Mouse (Mus musculus): ENCODE results near the gene Hspa12a. TPM values are rescaled to one million over a fixed set of nuclear protein-coding genes. Genes with fewer than 3 reads are reported as not detected.

The Hspa12a gene
- polyA plus RNA-seq, 1 experiment from 2014 or later: 6.0 TPM

DNA sequence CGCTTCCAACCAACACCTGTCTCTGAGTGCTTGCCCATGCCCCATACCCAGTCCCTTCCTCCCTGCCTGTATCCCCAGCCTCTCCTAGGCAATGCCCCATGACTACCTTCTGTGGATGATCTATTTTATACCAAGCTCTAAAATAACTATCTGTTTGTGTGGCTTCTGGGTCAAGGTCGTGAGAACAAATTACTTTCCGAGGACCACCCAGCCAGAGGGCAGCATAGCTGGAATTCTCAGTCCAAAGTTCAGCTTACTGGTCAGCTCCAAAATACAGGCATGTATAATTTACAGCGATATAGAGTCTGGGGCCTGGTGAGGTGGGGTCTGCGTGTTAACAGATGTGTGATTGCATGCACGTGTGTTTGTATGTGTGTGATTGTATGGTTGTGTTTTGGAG, 71.6 kb downstream of the Hspa12a start:
- Histone ChIP-seq H3K27me3 (ENCODE audit: control insufficient read depth, insufficient read depth, low read length) (no peaks in the 10 kb centered on the region), H3K9ac (ENCODE audit: low read length) (no peak overlapping the region), H3K4me2 (ENCODE audit: low read depth, low read length) (no peak overlapping the region), H3K27ac (ENCODE audit: low read length) (no peak overlapping the region), H3K9me3 (replicated peaks; ENCODE audit: control insufficient read depth, low read length) (0 out of 2 replicates have a peak, but pooled peaks cover 3% of the 10 kb centered on the region), H3K36me3 (ENCODE audit: control insufficient read depth, insufficient read depth, low read length) (no peaks in the 10 kb centered on the region), H3K4me3 (replicated peaks; ENCODE audit: low read length) (no peak overlapping the region), H3K4me1 (ENCODE audit: control insufficient read depth, insufficient read depth, low read length) (no peaks in the 10 kb centered on the region)
- ATAC-seq (ENCODE audit: insufficient read depth, low FRiP score): no peak
- WGBS: 55% methylated on average over 6 of the region's 6 CpGs

DNA sequence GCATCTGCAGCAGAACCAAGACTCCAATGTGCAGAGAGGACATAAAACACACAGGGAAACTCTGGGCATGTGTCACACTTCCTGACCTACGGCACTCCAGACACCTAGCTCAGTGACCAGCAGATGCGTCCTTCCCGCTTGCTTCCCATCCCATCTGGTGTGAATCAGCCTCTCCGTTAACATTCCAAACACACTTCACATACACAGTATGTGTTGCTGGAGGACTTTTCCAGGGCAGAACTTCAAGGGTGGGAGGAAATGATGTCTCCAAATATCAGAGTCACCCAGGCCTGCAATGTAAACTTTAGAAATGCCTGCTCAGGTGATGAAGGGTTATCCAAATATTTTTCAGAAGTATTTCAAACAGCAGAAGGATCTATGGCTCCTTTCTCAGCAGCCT, 76.8 kb downstream of the Hspa12a start:
- H3K27ac ChIP-seq (ENCODE audit: low read length): no peak overlapping the region
- H3K36me3 ChIP-seq (ENCODE audit: control insufficient read depth, insufficient read depth, low read length): no peaks in the 10 kb centered on the region
- H3K4me1 ChIP-seq (ENCODE audit: control insufficient read depth, insufficient read depth, low read length): 0 out of 2 replicates have a peak, but pooled peaks cover 3% of the 10 kb centered on the region
- no peak overlapping the region for H3K4me2 ChIP-seq (ENCODE audit: low read depth, low read length)
- H3K9me3 ChIP-seq (replicated peaks; ENCODE audit: control insufficient read depth, low read length): 0 out of 2 replicates have a peak, but pooled peaks cover 3% of the 10 kb centered on the region
- H3K27me3 ChIP-seq (ENCODE audit: control insufficient read depth, insufficient read depth, low read length): no peaks in the 10 kb centered on the region
- ATAC-seq (ENCODE audit: insufficient read depth, low FRiP score): 0 out of 2 replicates have a peak, but pooled peaks have one; percentile 21
- H3K4me3 ChIP-seq (replicated peaks; ENCODE audit: low read length): no peak overlapping the region
- no peak overlapping the region for H3K9ac ChIP-seq (ENCODE audit: low read length)
- 36% methylated on average over 4 of the region's 4 CpGs for whole genome bisulfite sequencing

GRCm38 (mm10) chr19:58865224-58865623, 78.2 kb downstream of the Hspa12a start:
- WGBS: 52% methylated on average over 5 of the region's 5 CpGs
- Histone ChIP-seq H3K9ac (ENCODE audit: low read length) (no peak overlapping the region), H3K4me1 (ENCODE audit: control insufficient read depth, insufficient read depth, low read length) (peaks cover 4% of the 10 kb centered on the region; the same call in 1 of the 2 replicates), H3K9me3 (replicated peaks; ENCODE audit: control insufficient read depth, low read length) (0 out of 2 replicates have a peak, but pooled peaks cover 3% of the 10 kb centered on the region), H3K27me3 (ENCODE audit: control insufficient read depth, insufficient read depth, low read length) (no peaks in the 10 kb centered on the region), H3K36me3 (ENCODE audit: control insufficient read depth, insufficient read depth, low read length) (no peaks in the 10 kb centered on the region), H3K4me3 (replicated peaks; ENCODE audit: low read length) (no peak overlapping the region), H3K4me2 (ENCODE audit: low read depth, low read length) (no peak overlapping the region), H3K27ac (ENCODE audit: low read length) (no peak overlapping the region)
- no peak for ATAC-seq (ENCODE audit: insufficient read depth, low FRiP score)

DNA sequence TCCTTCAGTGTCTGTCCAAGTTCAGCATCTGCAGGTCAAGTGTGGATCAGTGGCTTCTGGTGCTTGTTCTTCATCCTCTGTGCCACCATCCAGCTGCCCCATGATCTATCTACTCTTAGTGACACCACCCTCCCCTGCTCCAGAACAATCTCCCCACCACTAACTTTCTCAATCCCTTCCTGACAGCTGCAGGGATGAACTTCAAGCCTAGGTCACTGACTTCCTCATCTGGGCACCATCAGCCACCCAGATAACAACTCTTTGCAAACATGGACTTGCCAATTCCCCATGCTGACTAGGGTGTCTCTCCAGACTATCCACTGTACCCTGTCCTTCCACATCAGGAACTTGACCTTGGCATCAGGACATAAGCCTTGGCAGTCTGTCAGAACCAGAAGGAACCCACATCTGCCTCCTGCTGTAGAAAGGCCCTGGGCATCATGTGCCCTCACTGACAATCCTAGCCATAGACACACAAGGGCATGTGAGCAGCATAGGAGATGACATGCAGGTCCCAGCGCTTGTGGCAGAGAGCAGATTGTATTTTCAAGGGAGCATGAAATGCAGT, 79.4 kb downstream of the Hspa12a start:
- H3K27ac ChIP-seq (ENCODE audit: low read length): no peak overlapping the region
- peaks cover 14% of the 10 kb centered on the region for H3K4me1 ChIP-seq (ENCODE audit: control insufficient read depth, insufficient read depth, low read length)
- no peak overlapping the region for H3K4me3 ChIP-seq (replicated peaks; ENCODE audit: low read length)
- no peaks in the 10 kb centered on the region for H3K27me3 ChIP-seq (ENCODE audit: control insufficient read depth, insufficient read depth, low read length)
- no peak overlapping the region for H3K4me2 ChIP-seq (ENCODE audit: low read depth, low read length)
- H3K9ac ChIP-seq (ENCODE audit: low read length): no peak overlapping the region
- H3K36me3 ChIP-seq (ENCODE audit: control insufficient read depth, insufficient read depth, low read length): no peaks in the 10 kb centered on the region
- ATAC-seq (ENCODE audit: insufficient read depth, low FRiP score): no peak
- 93% methylated on average over 1 of the region's 1 CpGs for WGBS
- H3K9me3 ChIP-seq (replicated peaks; ENCODE audit: control insufficient read depth, low read length): 0 out of 2 replicates have a peak, but pooled peaks cover 3% of the 10 kb centered on the region

DNA sequence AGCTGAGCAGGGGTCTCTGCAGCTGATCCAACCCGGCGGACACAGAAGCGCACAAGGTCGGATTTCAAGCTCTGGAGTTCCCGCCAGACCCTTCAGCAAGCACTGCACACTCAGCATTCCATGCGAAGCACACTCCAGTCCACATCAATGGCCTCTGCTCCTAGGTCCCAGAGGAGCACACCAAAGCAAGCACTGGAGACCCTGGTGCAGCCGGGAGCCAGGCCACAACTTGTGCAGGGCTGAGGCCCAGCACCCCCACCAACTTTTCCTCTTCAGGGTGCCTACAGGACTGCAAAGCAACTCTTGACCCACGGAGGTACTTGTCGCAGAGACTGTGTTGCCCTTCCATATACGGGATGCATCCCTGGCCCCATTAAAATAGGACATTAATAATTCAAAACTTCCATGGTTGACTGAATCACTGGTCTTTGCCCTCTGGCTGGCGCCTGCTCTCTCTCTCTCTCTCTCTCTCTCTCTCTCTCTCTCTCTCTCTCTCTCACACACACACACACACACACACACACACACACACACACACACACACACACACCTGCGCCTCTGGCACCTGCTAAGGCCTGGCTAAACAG, 82.2 kb downstream of the Hspa12a start:
- ATAC-seq (ENCODE audit: insufficient read depth, low FRiP score): no peak
- Histone ChIP-seq H3K9ac (ENCODE audit: low read length) (0 out of 2 replicates have a peak overlapping the region, but pooled peaks have one; percentile 70), H3K27ac (ENCODE audit: low read length) (no peak overlapping the region), H3K4me1 (ENCODE audit: control insufficient read depth, insufficient read depth, low read length) (peaks cover 12% of the 10 kb centered on the region), H3K4me2 (ENCODE audit: low read depth, low read length) (peak overlapping the region; percentile 96), H3K36me3 (ENCODE audit: control insufficient read depth, insufficient read depth, low read length) (no peaks in the 10 kb centered on the region), H3K4me3 (replicated peaks; ENCODE audit: low read length) (peak overlapping the region; percentile 67), H3K27me3 (ENCODE audit: control insufficient read depth, insufficient read depth, low read length) (no peaks in the 10 kb centered on the region), H3K9me3 (replicated peaks; ENCODE audit: control insufficient read depth, low read length) (no peaks in the 10 kb centered on the region)
- 20% methylated on average over 12 of the region's 12 CpGs for WGBS

DNA sequence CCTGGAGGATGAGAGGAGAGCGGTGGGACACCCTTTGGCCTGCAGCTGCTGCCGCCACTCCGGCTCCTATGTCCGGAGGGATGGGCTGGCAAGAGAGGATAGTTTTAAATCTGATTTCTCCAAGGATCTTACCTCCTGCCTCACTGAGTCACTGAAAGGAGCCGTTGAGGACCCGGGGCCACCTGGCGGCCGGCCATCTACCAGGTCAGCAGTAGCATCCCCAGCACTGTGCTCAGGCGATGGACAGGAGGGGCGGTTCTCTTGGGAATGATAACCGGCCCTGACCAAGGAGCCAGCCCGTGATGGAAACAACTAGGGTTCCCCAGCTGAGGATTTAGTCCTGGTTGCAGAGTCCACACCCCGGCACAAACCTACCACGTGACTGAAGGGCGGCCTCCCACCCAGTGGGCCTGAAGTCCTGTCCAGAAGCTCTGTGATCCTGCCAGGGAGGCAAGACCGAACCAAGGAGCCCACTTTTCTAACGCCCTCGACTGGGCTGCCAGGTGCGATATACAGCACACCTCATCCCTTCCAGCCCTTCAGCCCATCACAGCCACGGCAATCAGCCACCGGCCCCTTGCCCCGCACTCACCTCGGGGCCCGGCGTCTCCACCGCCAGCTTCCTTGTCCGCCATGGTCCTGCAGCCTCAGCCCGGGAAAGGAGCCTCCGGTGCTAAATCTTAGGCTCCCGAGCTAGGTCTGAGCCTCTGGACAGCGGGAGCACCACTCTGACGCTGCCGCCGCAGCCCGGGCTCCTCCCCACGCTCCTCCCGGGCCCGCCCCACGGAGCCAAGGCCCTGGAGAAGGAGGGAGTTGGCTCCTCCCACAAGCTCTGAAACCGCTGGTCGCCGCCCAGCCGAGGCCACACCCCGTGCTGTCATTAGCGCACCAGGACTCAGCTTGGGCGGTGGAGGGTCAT, 82.9 kb downstream of the Hspa12a start:
- peak; percentile 93 for ATAC-seq (ENCODE audit: insufficient read depth, low FRiP score)
- Histone ChIP-seq H3K9ac (ENCODE audit: low read length) (peak overlapping the region; percentile 70), H3K27me3 (ENCODE audit: control insufficient read depth, insufficient read depth, low read length) (no peaks in the 10 kb centered on the region), H3K4me1 (ENCODE audit: control insufficient read depth, insufficient read depth, low read length) (peaks cover 12% of the 10 kb centered on the region), H3K36me3 (ENCODE audit: control insufficient read depth, insufficient read depth, low read length) (no peaks in the 10 kb centered on the region), H3K4me2 (ENCODE audit: low read depth, low read length) (peak overlapping the region; percentile 96), H3K9me3 (replicated peaks; ENCODE audit: control insufficient read depth, low read length) (no peaks in the 10 kb centered on the region), H3K27ac (ENCODE audit: low read length) (no peak overlapping the region), H3K4me3 (replicated peaks; ENCODE audit: low read length) (peak overlapping the region; percentile 67)
- WGBS: 1% methylated on average over 46 of the region's 46 CpGs

DNA sequence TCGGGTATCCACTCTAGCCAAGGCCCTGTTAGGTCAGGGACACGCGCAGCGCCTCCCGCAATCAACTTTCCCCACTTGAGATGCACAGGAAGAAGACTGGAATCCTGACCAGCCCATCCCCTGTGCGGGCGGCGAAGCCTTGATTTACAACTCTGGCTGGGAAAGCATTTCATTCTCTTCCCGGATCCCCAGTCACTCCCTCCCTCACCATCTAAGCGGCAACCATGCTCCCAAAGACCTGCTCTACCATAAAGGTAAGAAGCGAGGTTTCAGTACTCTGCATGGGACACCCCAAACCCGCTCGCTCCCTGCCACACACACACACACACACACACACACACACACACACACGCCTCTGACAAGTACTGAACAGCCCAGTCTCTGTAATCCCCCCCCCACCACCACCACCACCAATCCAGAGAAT, 83.6 kb downstream of the Hspa12a start:
- Histone ChIP-seq H3K27me3 (ENCODE audit: control insufficient read depth, insufficient read depth, low read length) (no peaks in the 10 kb centered on the region), H3K9me3 (replicated peaks; ENCODE audit: control insufficient read depth, low read length) (no peaks in the 10 kb centered on the region), H3K4me3 (replicated peaks; ENCODE audit: low read length) (peak overlapping the region; percentile 67), H3K27ac (ENCODE audit: low read length) (no peak overlapping the region), H3K4me2 (ENCODE audit: low read depth, low read length) (peak overlapping the region; percentile 96), H3K9ac (ENCODE audit: low read length) (peak overlapping the region; percentile 70), H3K4me1 (ENCODE audit: control insufficient read depth, insufficient read depth, low read length) (peaks cover 12% of the 10 kb centered on the region), H3K36me3 (ENCODE audit: control insufficient read depth, insufficient read depth, low read length) (no peaks in the 10 kb centered on the region)
- no peak for ATAC-seq (ENCODE audit: insufficient read depth, low FRiP score)
- WGBS: 6% methylated on average over 14 of the region's 14 CpGs

DNA sequence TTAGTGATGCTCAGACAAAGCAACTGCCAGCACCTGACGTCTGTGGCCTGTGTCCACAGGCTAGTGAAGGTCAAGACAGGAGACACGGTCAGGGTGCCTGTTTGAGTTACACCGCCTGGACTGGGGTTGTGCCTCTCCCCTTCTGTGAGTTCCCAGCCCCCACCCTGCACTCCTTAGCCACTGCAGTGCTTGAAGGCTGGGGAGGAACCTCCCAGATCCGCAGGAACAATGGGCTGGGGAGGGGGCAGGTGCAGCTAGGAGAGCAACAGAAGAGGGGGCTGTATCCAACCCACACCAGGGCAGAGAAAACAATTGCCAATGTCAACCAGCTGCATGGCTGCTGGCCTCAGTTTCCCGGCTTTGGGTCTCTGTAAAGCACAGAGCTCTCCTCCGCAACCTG, 84.1 kb downstream of the Hspa12a start:
- WGBS: 19% methylated on average over 6 of the region's 6 CpGs
- H3K4me2 ChIP-seq (ENCODE audit: low read depth, low read length): peak overlapping the region; percentile 96
- H3K9ac ChIP-seq (ENCODE audit: low read length): peak overlapping the region; percentile 70
- H3K27ac ChIP-seq (ENCODE audit: low read length): no peak overlapping the region
- no peaks in the 10 kb centered on the region for H3K36me3 ChIP-seq (ENCODE audit: control insufficient read depth, insufficient read depth, low read length)
- peak overlapping the region; percentile 67 for H3K4me3 ChIP-seq (replicated peaks; ENCODE audit: low read length)
- H3K27me3 ChIP-seq (ENCODE audit: control insufficient read depth, insufficient read depth, low read length): no peaks in the 10 kb centered on the region
- H3K4me1 ChIP-seq (ENCODE audit: control insufficient read depth, insufficient read depth, low read length): peaks cover 12% of the 10 kb centered on the region
- no peak for ATAC-seq (ENCODE audit: insufficient read depth, low FRiP score)
- no peaks in the 10 kb centered on the region for H3K9me3 ChIP-seq (replicated peaks; ENCODE audit: control insufficient read depth, low read length)
